Mouse (Mus musculus) heart, adult 2 months (tissue): ENCODE results near the gene Irak4.

Source experiments
- CTCF ChIP-seq: fragments of 200-600 bp; IDR thresholded peaks from 2 replicates; pipeline ENCODE4 v1.8.1; 2022; ENCODE audit warnings: antibody characterized with exemption, mild to moderate bottlenecking, moderate library complexity
- EP300 ChIP-seq: fragments of 200-500 bp; IDR thresholded peaks from 2 replicates; pipeline ENCODE4 v1.6.1; 2011; ENCODE audit warnings: low read depth, low read length, control low read depth; ENCODE audit not compliant: insufficient read depth
- POLR2A ChIP-seq: fragments of 200-500 bp; IDR thresholded peaks from 2 replicates; pipeline ENCODE4 v1.6.1; 2011; ENCODE audit warnings: mild to moderate bottlenecking, low read depth, low read length, control low read depth; ENCODE audit not compliant: insufficient read depth

DNA sequence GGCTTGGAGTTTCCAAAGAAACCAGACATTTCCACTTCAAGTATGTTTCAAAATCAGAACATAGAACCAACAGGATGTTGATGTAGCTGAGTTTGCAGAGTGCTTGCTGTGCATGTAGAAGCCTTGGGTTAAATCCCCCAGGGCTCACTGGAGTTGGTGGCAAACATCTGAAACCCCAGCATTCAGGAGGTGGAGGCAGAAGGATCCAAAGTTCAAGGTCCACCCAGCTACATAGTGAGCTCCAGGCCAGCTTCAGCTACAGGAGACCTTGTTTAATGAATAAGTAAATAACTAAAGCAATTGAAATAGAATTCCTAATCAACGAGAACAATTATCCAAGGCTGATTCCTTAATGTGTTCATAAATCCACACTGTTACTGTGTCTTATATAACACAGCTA is 50.1 kb downstream of the Irak4 start:
- no peak for TF ChIP-seq EP300
- TF ChIP-seq POLR2A = no peak
- TF ChIP-seq CTCF = no peak
